Mouse (Mus musculus) left cerebral cortex, postnatal 4 days (tissue): ENCODE results near the gene Chrm1. TPM values are rescaled to one million over a fixed set of nuclear protein-coding genes. Genes with fewer than 3 reads are reported as not detected.
"Not testable (repeated sequence)": the region's sequence is repeated elsewhere in the genome, so short reads cannot be mapped to it uniquely, and the experiment has no call there.

Experiments used
- DNase-seq: peaks from one replicate; pipeline ENCODE4 v3.0.0-alpha.2; 2022
- intact Hi-C: fragments of 180-260 bp; cut with DNase I; formaldehyde crosslinking; loops from one replicate; pipeline ENCODE4 v1.15.1; 2025
- total RNA-seq, 2 experiments: library from RNA; stranded (reverse); gene quantifications; 2 replicates each; pipeline ENCODE4 v1.2.3; 2021

Gene Chrm1
- total RNA-seq, 2 experiments from 2014 or later: 58.0 to 63.6 TPM

DNA sequence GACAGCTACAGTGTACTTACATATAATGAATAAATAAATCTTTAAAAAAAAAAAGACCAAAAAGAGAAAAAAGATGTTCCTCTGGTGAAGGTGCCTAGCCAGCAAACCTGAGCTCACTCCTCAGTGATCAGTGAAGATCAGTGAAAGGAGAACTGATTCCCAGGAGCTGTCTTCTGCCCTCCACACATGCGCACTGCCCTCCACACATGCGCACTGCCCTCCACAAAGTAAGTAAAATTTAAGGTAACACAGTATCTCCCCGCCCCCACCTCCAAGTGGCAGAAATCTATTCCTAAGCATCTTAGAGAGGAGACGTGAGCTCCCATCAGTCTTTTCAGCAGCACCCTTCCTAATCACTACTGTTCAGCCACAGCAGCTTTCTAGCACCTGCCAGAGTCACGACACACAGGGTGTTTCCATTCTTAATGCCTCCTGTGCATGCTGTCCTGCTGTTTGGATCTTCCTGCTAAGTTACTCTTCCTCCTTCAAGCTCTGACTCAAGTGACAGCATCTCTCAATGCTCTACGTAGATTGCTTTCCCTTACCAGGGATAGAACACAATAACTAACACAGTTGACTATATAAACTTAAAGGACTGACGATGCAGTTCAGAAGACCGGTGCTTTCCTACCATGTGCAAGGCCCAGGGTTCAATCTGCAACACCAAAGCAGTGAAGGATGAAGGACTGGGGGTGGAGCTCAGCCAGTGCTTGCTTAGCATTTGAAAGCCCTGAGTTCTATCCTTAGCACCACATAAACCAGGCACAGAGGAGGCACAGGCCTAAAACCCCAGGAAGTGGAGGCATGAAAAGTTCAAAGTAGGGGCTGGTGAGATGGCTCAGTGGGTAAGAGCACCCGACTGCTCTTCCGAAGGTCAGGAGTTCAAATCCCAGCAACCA is 52.5 kb downstream of the Chrm1 start:
- intact Hi-C loops: no loop called here
- DNase-seq: no peak

- DNase-seq: no peak
- intact Hi-C loops: no loop called here
These were observed 53.3 kb downstream of the Chrm1 start for GRCm38 (mm10) chr19:8716767-8717475.

DNA sequence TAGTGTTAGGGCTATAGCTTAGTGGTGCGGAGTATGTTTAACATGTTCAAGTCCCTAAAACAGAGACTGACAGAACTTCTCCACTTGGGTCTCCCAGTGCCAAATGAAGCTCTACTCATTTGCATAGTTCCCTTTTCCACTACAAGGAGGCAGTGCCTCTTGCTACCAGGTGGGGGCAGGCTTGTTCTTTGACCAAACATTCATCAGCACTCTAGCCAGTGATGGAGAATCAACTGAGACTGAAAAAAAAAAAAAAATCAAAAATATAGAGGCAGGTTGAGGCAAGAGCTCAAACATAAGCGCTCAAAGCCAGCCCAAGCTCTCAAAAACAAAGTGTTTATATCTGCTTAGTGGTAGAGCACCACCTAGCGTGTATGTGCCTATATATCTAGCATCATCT is 54.8 kb downstream of the Chrm1 start:
- intact Hi-C loops: no loop called here

DNA sequence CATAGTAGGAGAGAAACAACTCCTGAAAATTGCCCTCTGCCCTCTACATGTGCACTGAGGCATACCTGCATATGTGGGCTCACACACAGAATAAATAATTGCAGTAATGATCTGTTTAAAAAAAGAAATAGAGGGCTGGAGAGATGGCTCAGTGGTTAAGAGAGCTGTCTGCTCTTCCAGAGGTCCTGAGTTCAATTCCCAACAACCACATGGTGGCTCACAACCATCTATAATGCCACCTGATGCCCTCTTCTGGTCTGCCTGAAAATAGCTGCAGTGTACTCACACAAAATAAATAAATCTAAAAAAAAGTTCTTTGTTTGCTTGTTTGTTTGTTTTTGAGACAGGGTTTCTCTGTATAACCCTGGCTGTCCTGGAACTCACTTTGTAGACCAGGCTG is 55.4 kb downstream of the Chrm1 start:
- intact Hi-C loops, DNase-seq: not testable (repeated sequence)

More for the DNA sequence above, 54.8 kb downstream of the Chrm1 start:
- peak; percentile 52 for DNase-seq

DNA sequence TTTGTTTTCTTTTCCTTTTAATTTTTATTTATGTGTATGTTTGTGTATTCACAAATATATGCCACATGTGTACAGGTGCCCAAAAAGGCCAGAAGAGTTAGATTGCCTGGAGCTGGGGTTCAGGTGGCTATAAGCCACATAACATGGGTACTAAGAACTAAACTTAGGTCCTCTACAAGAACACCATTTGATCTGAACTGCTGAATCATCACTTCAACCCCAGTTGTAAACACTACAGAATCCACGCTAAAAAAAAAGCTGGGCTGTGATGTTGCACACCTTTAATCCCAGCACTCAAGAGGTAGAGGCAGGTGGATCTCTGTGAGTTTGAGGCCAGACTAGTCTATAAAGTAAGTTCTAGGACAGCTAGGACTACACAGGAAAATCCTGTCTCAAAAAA is 57.8 kb downstream of the Chrm1 start:
- intact Hi-C loops: no loop called here
- no peak for DNase-seq

DNA sequence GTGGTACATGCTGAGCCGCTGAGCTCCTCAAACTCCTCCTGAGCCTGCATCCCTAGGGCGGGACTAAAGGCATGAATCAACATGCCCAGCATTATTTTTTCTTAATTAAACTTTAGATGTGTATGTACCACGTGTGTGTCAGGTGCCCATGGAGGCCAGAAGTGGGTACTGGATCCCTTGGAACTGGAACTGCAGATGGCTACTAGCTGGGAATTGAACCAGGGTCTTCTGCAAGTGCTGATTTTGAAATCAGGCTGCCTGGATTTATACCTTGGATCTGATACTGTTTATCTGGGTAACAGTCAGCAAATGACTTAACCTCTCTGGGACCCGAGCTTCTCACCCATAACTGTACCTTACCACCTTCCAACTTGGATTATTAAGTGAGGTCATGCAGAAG is 58.4 kb downstream of the Chrm1 start:
- intact Hi-C loops: no loop called here
- no peak for DNase-seq

- intact Hi-C loops: no loop called here
- no peak for DNase-seq
These were observed 58.9 kb downstream of the Chrm1 start for GRCm38 (mm10) chr19:8722559-8722906.

DNA sequence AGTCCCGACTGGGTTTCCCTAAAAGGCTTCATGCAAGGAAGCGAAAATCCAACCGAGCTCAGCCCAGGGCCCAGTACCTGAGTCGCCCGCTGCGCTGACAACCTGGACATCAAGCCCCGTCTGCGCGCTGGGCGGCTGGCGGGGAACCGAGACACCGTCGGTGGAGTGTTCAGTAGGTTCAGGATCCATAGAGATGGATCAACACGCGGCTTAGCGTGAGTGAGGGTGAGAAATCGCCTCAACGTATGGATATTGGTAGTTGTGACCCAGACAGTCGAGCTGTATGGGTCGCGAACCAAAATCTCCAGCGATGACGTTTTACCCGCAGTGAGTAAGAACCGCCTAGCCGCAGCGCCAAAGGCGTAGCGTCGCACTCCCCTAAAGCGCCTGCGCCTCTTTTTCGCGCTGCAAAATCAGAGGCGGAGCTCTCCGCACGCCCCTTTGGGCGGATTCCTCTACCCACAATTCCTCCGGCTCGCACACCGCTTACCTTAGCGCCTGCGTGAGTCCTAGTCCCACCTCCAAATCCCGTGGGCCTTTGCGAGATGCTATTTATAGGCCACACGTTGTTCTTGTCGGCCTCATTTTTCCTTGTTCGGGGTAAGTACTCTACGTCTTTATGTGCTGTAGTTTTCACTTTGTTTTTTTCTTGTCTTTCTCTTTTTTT is 59.5 kb downstream of the Chrm1 start, which contains the start of gene Slc3a2:
Gene Slc3a2 (minus strand): TSS at position 463 of the 667 bp plus-strand sequence.
- DNase-seq: peak; percentile 98
- intact Hi-C loops: no loop called here

GRCm38 (mm10) chr19:8723574-8724346 is 60.2 kb downstream of the Chrm1 start:
- intact Hi-C loops: no loop called here
- no peak for DNase-seq

GRCm38 (mm10) chr19:8724392-8724791 is 60.8 kb downstream of the Chrm1 start:
- no peak for DNase-seq
- intact Hi-C loops: no loop called here

- no peak for DNase-seq
- intact Hi-C loops: no loop called here
These were observed 61.6 kb downstream of the Chrm1 start for GRCm38 (mm10) chr19:8725081-8725613.

- no peak for DNase-seq
- intact Hi-C loops: no loop called here
These were observed 63.2 kb downstream of the Chrm1 start for GRCm38 (mm10) chr19:8726609-8727390.

GRCm38 (mm10) chr19:8727495-8728114 is 64.0 kb downstream of the Chrm1 start:
- intact Hi-C loops: no loop called here
- DNase-seq: no peak

DNA sequence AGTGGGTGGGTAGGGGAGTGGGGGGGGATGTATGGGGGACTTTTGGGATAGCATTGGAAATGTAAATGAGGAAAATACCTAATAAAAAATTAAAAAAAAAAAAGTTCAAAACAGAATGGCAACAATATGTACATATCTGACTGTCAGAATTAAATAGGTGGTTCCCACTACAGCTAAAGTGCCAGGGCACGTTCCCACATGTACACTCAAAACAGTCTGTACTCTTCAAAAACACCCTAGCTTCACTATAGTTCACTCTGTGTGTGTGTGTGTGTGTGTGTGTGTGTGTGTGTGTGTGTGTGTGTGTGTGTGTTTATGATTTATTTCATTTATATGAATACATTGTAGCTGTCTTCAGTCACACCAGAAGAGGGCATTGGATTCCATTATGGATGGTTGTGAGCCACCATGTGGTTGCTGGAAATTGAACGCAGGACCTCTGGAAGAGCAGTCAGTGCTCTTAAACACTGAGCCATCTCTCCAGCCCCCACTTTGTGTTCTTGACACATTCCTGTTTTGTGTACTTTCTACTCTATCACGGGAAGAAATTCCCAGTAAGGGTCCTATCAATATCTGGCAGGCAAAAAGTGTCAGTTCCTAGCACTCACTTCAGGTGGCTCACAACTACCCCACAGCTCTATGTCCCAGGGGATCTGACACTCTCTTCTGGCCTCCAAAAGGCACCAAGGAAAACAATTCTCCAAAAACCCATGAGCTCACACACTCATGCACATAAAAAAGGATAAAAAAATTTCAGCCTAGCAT is 64.9 kb downstream of the Chrm1 start:
- intact Hi-C loops, DNase-seq: not testable (repeated sequence)
